Mouse (Mus musculus) embryonic facial prominence, embryonic 10.5 days (tissue): ENCODE measurements around the gene Gpn3. TPM values are rescaled to one million over a fixed set of nuclear protein-coding genes. Genes with fewer than 3 reads are reported as not detected.

Experiments
- DNase-seq: peaks from one replicate; pipeline ENCODE4 v3.0.0-alpha.2; 2017; ENCODE audit warnings: low spot score
- H3K27ac ChIP-seq: fragments of 300-500 bp; sonication (generic); replicated peaks from 2 replicates; pipeline ENCODE4 v1.5.1; 2016; ENCODE audit warnings: mild to moderate bottlenecking
- H3K27me3 ChIP-seq: fragments of 300-500 bp; sonication (generic); replicated peaks from 2 replicates; pipeline ENCODE4 v1.6.1; 2016; ENCODE audit warnings: low read depth, mild to moderate bottlenecking; ENCODE audit not compliant: poor library complexity, severe bottlenecking
- H3K36me3 ChIP-seq: fragments of 300-500 bp; sonication (generic); replicated peaks from 2 replicates; pipeline ENCODE4 v1.6.1; 2016; ENCODE audit warnings: mild to moderate bottlenecking, moderate library complexity
- H3K4me1 ChIP-seq: fragments of 300-500 bp; sonication (generic); 2 replicates; pipeline ENCODE4 v1.6.1; 2016
- H3K4me3 ChIP-seq: fragments of 300-500 bp; sonication (generic); 2 replicates; pipeline ENCODE4 v1.5.1; 2016; ENCODE audit warnings: mild to moderate bottlenecking, moderate library complexity
- H3K9me3 ChIP-seq: fragments of 300-500 bp; sonication (generic); 2 replicates; pipeline ENCODE4 v1.6.1; 2016; ENCODE audit warnings: mild to moderate bottlenecking
- WGBS: fragments of 180-500 bp; shearing (Covaris S2); methylation state at CpG from one replicate; pipeline ENCODE4 v1.1.7; 2016; 5-methylcytosine and 5-hydroxymethylcytosine counted together
- polyA plus RNA-seq: library from polyadenylated mRNA; unstranded; fragments of >200 nt; fragmentation: Nextera tagmentation; extraction: Ambion mirVana; gene quantifications from 2 replicates; pipeline ENCODE4 v1.2.1, GENCODE M21; 2016

Gene Gpn3
- 89.8 and 94.6 TPM in 2 replicates for polyA plus RNA-seq

- no peaks in the 10 kb centered on the region for H3K27me3 ChIP-seq
- no peak for DNase-seq
- peak within 1 kb of the TSS; percentile 80 for H3K4me3 ChIP-seq
- peaks cover 66% of the 10 kb centered on the region for H3K36me3 ChIP-seq
- WGBS = under 1% methylated on average over 44 of the region's 46 CpGs
- peaks cover 17% of the 10 kb centered on the region for H3K4me1 ChIP-seq
- peak within 1 kb of the TSS; percentile 90 for H3K27ac ChIP-seq
- H3K9me3 ChIP-seq = no peaks in the 10 kb centered on the region
Measured at GRCm38 (mm10) chr5:122371591-122372191, at the start of gene Gpn3. TSS of gene Gpn3 (plus strand) at chr5:122371876.

GRCm38 (mm10) chr5:122323523-122323922 lies 48.2 kb upstream of the Gpn3 start:
- Histone ChIP-seq H3K4me1 (no peaks in the 10 kb centered on the region), H3K36me3 (peaks cover 77% of the 10 kb centered on the region), H3K4me3 (no peak overlapping the region), H3K27ac (no peak overlapping the region), H3K27me3 (no peaks in the 10 kb centered on the region), H3K9me3 (no peaks in the 10 kb centered on the region)
- 78% methylated on average over 8 of the region's 8 CpGs for WGBS
- DNase-seq = peak; percentile 36

DNA sequence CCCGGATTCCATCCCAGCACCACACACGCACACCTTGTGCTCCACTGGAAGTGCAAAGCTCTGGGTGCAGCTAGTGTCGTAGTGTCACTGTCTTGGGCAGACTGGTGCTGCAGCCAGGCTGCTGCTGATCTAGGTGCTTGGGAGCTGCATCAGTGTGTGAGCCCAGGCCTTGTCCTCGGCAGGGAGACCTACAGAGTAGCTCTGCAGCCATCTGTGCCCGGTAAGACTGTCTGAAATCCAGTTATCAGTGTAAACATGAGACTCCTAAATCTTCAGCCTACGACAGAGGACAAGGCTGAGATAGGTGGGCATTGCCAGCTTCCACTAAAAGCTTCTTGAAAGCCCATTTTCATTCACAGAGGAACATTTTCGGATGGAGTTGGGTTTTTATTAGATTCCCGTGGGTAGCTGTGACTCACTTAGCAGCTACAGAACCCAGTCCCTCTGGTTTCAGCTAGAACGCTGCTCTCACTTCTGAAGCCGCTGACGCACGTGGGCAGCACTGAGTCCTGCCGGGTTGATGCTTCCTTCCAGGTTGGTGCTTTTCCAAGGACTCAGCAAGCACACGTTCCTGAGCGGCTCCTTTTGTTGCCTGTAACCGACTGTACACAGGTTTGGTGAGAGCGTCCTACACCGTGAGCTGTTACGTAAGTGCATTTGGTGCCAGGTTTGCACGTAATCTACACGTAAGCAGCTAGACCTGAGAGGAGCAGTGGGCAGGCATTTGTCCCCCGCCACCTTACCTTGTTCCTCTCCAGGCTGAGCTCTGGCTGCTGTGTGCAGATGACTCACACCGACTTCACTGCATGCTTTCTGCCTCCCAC lies 46.9 kb upstream of the Gpn3 start:
- 89% methylated on average over 23 of the region's 23 CpGs for WGBS

GRCm38 (mm10) chr5:122325477-122325876 lies 46.2 kb upstream of the Gpn3 start:
- WGBS = 88% methylated on average over 8 of the region's 8 CpGs
- Histone ChIP-seq H3K4me1 (no peaks in the 10 kb centered on the region), H3K36me3 (peaks cover 60% of the 10 kb centered on the region), H3K4me3 (no peak overlapping the region), H3K9me3 (no peaks in the 10 kb centered on the region), H3K27ac (no peak overlapping the region), H3K27me3 (no peaks in the 10 kb centered on the region)
- DNase-seq = no peak

More for the DNA sequence above, 46.9 kb upstream of the Gpn3 start:
- H3K4me1 ChIP-seq = no peaks in the 10 kb centered on the region
- no peaks in the 10 kb centered on the region for H3K27me3 ChIP-seq
- H3K27ac ChIP-seq = no peak overlapping the region
- no peak for DNase-seq
- no peaks in the 10 kb centered on the region for H3K9me3 ChIP-seq
- no peak overlapping the region for H3K4me3 ChIP-seq
- H3K36me3 ChIP-seq = peaks cover 67% of the 10 kb centered on the region

GRCm38 (mm10) chr5:122327283-122327682 lies 44.4 kb upstream of the Gpn3 start:
- Histone ChIP-seq H3K4me1 (no peaks in the 10 kb centered on the region), H3K36me3 (peaks cover 43% of the 10 kb centered on the region), H3K4me3 (no peak overlapping the region), H3K27me3 (no peaks in the 10 kb centered on the region), H3K9me3 (no peaks in the 10 kb centered on the region), H3K27ac (no peak overlapping the region)
- no peak for DNase-seq
- 89% methylated on average over 3 of the region's 3 CpGs for WGBS

GRCm38 (mm10) chr5:122330269-122330668 lies 41.4 kb upstream of the Gpn3 start:
- DNase-seq = no peak
- Histone ChIP-seq H3K4me3 (no peak overlapping the region), H3K36me3 (peaks cover 21% of the 10 kb centered on the region), H3K27me3 (no peaks in the 10 kb centered on the region), H3K9me3 (no peaks in the 10 kb centered on the region), H3K27ac (no peak overlapping the region), H3K4me1 (no peaks in the 10 kb centered on the region)
- 90% methylated on average over 4 of the region's 4 CpGs for WGBS

- DNase-seq = no peak
- 75% methylated on average over 3 of the region's 3 CpGs for WGBS
Measured at GRCm38 (mm10) chr5:122334682-122335081, 37.0 kb upstream of the Gpn3 start.

GRCm38 (mm10) chr5:122336554-122337294 lies 35.0 kb upstream of the Gpn3 start:
- no peaks in the 10 kb centered on the region for H3K27me3 ChIP-seq
- no peaks in the 10 kb centered on the region for H3K9me3 ChIP-seq
- no peak overlapping the region for H3K27ac ChIP-seq
- no peaks in the 10 kb centered on the region for H3K4me1 ChIP-seq
- H3K36me3 ChIP-seq = no peaks in the 10 kb centered on the region; the same call in 1 of the 2 replicates
- 92% methylated on average over 7 of the region's 7 CpGs for WGBS
- no peak for DNase-seq
- no peak overlapping the region for H3K4me3 ChIP-seq

More at GRCm38 (mm10) chr5:122334682-122335081, 37.0 kb upstream of the Gpn3 start:
- no peaks in the 10 kb centered on the region for H3K4me1 ChIP-seq
- no peaks in the 10 kb centered on the region for H3K36me3 ChIP-seq
- no peaks in the 10 kb centered on the region for H3K27me3 ChIP-seq
- no peaks in the 10 kb centered on the region for H3K9me3 ChIP-seq
- no peak overlapping the region for H3K27ac ChIP-seq
- no peak overlapping the region for H3K4me3 ChIP-seq

DNA sequence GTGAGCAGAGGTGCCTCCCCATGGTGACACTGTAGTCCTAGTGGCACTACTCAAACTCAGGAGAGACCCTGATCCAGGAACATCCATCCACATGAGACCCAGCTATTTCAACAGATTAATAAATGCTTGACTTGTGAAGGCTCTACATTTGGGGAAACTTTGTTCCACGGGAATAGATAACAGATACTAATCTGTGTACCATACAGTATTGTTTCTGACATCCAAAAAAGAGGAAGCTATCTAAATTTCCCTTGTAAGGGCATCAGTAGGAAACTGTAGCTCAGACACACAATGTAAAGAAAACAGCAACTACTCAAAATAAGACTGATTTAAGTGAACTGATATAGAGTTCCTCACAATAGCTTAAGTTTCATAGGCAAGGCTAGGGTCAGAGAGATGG lies 28.8 kb upstream of the Gpn3 start:
- no peak for DNase-seq
- 79% methylated on average over 1 of the region's 1 CpGs for WGBS
- no peak overlapping the region for H3K27ac ChIP-seq

GRCm38 (mm10) chr5:122343768-122344167 lies 27.9 kb upstream of the Gpn3 start:
- DNase-seq = no peak
- no peak overlapping the region for H3K4me3 ChIP-seq
- H3K9me3 ChIP-seq = no peaks in the 10 kb centered on the region
- H3K36me3 ChIP-seq = no peaks in the 10 kb centered on the region; the same call in 1 of the 2 replicates
- H3K27me3 ChIP-seq = no peaks in the 10 kb centered on the region
- no peaks in the 10 kb centered on the region for H3K4me1 ChIP-seq
- 59% methylated on average over 7 of the region's 7 CpGs for WGBS
- no peak overlapping the region for H3K27ac ChIP-seq

More for the DNA sequence above, 28.8 kb upstream of the Gpn3 start:
- no peaks in the 10 kb centered on the region for H3K27me3 ChIP-seq
- no peaks in the 10 kb centered on the region; the same call in 1 of the 2 replicates for H3K36me3 ChIP-seq
- no peak overlapping the region for H3K4me3 ChIP-seq
- no peaks in the 10 kb centered on the region for H3K9me3 ChIP-seq
- no peaks in the 10 kb centered on the region for H3K4me1 ChIP-seq

DNA sequence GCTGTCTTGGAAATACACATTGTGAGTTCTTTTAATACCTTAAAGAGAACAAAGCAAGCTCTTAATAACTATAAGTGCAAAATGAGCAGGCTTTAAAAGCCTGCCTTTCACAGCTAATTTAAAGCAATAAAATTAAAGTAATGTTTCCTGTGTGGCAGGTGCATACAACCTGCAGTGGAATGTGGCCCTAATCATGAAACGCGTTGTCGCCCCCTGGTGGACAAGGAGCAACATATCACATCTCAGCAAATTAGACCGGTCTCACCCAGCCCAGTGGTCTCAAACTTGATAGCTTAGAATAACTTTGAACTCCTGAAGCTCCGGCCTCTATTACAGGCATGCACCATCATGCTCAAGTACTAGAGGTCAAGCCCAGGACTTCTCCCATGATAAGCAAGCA lies 27.4 kb upstream of the Gpn3 start:
- Histone ChIP-seq H3K36me3 (no peaks in the 10 kb centered on the region; the same call in 1 of the 2 replicates), H3K9me3 (no peaks in the 10 kb centered on the region), H3K27ac (no peak overlapping the region), H3K4me3 (no peak overlapping the region), H3K4me1 (no peaks in the 10 kb centered on the region), H3K27me3 (no peaks in the 10 kb centered on the region)
- WGBS = 10% methylated on average over 5 of the region's 5 CpGs
- DNase-seq = peak; percentile 83

GRCm38 (mm10) chr5:122345777-122346176 lies 25.9 kb upstream of the Gpn3 start:
- H3K27me3 ChIP-seq = no peaks in the 10 kb centered on the region
- H3K4me3 ChIP-seq = no peak overlapping the region
- 79% methylated on average over 4 of the region's 4 CpGs for WGBS
- no peak for DNase-seq
- no peak overlapping the region for H3K27ac ChIP-seq
- H3K36me3 ChIP-seq = no peaks in the 10 kb centered on the region
- no peaks in the 10 kb centered on the region for H3K9me3 ChIP-seq
- no peaks in the 10 kb centered on the region for H3K4me1 ChIP-seq
